Mouse (Mus musculus) ZHBTc4 (cell line): Measurements from ENCODE around the gene Rsrc1.

ENCODE experiments used
- DNase-seq: peaks from one replicate; pipeline ENCODE4 v3.0.0-alpha.2; 2011; ENCODE audit warnings: low read depth, low spot score

Gene Rsrc1

DNA sequence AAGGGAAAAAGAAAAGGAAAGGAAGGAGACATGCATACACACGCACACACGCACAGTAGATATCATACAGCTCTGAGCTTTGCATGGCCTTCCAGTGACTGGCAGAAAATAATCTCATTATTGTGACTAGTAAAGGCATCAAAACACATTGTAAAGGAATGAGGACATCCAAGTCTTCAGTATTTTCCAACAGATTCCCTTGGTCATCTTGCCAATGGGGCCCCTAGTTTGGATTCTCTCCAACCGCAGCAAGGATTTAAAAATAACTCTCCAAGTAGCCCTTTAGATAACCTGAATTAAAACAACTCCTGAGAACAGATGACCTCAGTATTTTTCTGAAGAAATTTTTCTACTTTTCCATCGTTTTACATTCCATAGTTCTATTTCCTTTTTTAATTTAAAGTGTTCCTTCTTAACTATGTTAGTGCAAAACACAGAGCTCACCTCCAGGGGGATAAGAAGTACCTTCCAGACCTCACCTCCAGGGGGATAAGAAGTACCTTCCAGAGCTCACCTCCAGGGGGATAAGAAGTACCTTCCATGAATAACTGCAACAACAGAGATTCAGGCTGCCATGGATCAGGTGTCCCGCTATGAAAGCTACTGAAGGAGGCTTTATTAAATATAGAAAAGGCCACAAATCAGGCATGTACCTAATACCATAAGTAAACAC, 388.4 kb downstream of the Rsrc1 start:
- DNase-seq: peak; percentile 51

DNA sequence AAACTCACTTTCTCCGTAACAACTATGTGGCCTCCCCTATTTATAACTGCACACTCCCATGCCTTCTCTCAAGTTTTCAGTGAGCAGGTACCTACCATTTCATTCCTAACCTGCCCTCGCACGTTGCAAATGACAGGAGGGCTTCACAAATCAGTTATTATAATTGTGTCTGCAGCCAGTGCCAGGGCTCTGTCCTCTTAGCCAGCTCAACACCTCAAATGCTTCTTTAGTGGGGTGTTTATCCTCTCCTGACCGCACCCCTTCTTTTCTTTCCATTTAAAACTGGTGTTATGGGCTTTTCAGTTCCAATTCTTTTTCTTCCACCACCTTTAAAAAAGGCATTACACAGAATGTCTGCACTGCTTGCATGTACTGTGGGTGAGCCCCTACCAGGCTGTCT, 391.0 kb downstream of the Rsrc1 start:
- no peak for DNase-seq

DNA sequence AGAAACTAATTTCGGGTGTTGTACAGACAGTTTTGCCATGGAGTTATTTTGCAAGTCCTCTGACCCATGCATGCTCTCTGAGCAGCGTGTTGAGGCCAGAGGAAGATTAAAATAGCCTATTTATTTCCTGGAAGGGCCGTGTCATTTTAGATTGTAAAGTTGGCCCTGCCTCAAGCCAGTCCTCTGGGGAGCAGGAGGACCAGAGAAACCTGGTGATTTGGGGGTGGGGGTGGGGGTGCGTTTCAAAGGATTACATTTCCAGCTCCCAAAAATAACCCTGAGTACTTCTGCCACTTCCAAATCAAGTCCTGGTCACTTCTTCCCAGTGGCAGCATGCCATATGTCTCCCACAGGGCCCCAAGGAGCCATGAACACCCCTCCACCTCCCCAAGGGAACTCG, 391.6 kb downstream of the Rsrc1 start:
- DNase-seq: no peak

DNA sequence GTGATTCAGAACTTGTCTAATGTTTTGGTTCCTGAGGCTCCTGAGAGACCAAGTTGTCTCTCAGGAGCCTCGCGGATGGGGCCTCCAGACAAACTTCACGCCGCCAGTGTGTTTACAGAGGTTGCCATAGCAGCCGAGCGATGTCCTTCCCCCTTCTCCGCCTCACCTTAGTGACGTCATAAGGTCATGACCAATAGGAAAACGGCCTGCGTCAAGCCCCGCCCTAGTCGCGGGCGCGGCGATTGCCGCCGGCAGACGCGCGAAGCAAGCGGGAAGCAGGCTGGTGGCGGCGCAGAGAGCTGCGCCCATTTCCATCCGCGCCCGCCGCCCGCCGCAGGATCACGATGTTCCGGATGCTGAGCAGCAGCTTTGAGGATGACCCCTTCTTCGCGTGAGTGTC, 392.7 kb downstream of the Rsrc1 start, which contains the start of gene Mlf1:
Mlf1 (plus strand) TSS at position 226 of the 400 bp plus-strand sequence.
- DNase-seq: peak; percentile 94

DNA sequence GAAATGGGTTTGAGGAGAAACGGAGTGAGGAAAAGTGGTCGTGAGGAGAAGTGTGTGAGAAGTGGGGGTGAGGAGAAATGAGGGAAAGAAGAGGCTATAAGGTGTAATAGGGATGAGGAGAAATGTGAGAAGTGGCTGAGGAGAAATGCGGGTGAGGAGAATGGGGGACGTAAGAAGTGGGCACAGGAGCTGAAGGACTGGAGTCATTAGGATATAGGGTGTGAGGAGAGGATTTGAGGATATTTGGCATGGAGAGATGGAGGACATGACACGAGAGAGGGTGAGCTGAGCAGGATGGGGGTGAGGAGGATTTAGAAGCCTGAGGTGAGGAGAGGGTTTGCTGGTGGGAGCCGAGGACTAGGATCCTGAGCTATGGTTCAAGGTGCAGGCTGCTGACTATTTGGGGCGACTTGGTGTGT, 393.2 kb downstream of the Rsrc1 start:
- no peak for DNase-seq

DNA sequence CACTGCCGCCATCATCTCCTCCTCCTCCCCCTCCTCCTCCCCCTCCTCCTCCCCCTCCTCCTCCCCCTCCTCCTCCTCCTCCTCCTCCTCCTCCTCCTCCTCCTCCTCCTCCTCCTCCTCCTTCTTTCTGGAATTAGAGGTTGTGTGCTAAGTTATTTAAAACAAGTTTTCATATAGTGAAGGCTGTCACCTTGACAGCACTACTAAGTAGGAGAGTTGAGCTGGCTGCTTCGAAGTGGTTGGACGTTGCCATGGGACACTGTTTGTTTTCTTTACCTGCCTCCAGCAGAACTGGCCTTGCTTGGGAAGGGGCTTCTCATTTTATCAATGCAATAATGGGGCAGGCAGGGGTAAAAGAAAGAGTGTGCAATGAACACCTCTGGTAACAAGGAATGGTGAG, 393.9 kb downstream of the Rsrc1 start, which contains the start of gene Gm17402:
Gm17402 (minus strand) TSS at position 101 of the 400 bp plus-strand sequence.
- no peak for DNase-seq

DNA sequence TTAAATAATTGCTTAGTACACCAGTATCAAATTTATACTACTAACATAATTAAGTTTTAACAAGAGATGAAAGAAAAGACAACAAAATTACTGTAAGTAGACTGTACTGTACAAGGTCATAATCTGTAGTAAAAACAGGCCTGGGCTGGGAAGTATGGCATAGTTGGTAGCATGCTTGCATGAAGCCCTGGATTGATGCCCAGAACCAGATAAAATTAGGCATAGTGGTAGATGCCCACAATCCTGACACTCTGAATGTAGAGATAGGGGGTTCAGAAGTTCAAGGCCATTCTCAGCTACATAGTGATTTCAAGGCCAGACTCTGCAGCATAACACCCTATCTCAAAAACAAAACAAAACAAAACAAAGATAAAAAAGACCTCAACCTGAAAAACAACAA, 397.0 kb downstream of the Rsrc1 start:
- DNase-seq: no peak
